Mouse (Mus musculus): ENCODE data around the gene Pde10a. TPM values are rescaled to one million over a fixed set of nuclear protein-coding genes. Genes with fewer than 3 reads are reported as not detected.

Gene Pde10a
- polyA plus RNA-seq, 1 experiment from 2014 or later = 4.8 TPM

GRCm38 (mm10) chr17:8871396-8871795 lies 346.2 kb downstream of the Pde10a start:
- no peak overlapping the region for H3K4me3 ChIP-seq (ENCODE audit: low read depth, low read length)
- no peaks in the 10 kb centered on the region for H3K27me3 ChIP-seq (ENCODE audit: control insufficient read depth, insufficient read depth, low read length)
- no peaks in the 10 kb centered on the region for H3K9me3 ChIP-seq (ENCODE audit: control insufficient read depth, low read length)
- WGBS = 89% methylated on average over 7 of the region's 7 CpGs
- H3K4me1 ChIP-seq (ENCODE audit: control insufficient read depth, insufficient read depth, low read length) = peaks cover 8% of the 10 kb centered on the region
- no peak overlapping the region for H3K9ac ChIP-seq (ENCODE audit: low read length)
- H3K27ac ChIP-seq (ENCODE audit: low read depth, low read length) = no peak overlapping the region
- ATAC-seq (ENCODE audit: low FRiP score) (no peak), DNase-seq (ENCODE audit: low spot score, missing footprints) (no peak)
- H3K4me2 ChIP-seq = no peak overlapping the region
- H3K36me3 ChIP-seq (ENCODE audit: control insufficient read depth, insufficient read depth, low read length) = no peaks in the 10 kb centered on the region

- H3K9ac ChIP-seq (ENCODE audit: low read length) = no peak overlapping the region
- ATAC-seq (ENCODE audit: low FRiP score) = peak; percentile 57; the same call in 1 of the 2 replicates
- no peak overlapping the region for H3K4me2 ChIP-seq
- no peaks in the 10 kb centered on the region for H3K36me3 ChIP-seq (ENCODE audit: control insufficient read depth, insufficient read depth, low read length)
- no peak overlapping the region for H3K27ac ChIP-seq (ENCODE audit: low read depth, low read length)
- WGBS = 66% methylated on average over 12 of the region's 12 CpGs
- DNase-seq (ENCODE audit: low spot score, missing footprints) = peak; percentile 89
- peaks cover 8% of the 10 kb centered on the region for H3K4me1 ChIP-seq (ENCODE audit: control insufficient read depth, insufficient read depth, low read length)
- H3K4me3 ChIP-seq (ENCODE audit: low read depth, low read length) = no peak overlapping the region
- H3K9me3 ChIP-seq (ENCODE audit: control insufficient read depth, low read length) = no peaks in the 10 kb centered on the region
- H3K27me3 ChIP-seq (ENCODE audit: control insufficient read depth, insufficient read depth, low read length) = no peaks in the 10 kb centered on the region
Observed at GRCm38 (mm10) chr17:8871997-8872593, 346.9 kb downstream of the Pde10a start.

GRCm38 (mm10) chr17:8872611-8873010 lies 347.4 kb downstream of the Pde10a start:
- Histone ChIP-seq H3K4me2 (no peak overlapping the region), H3K27me3 (ENCODE audit: control insufficient read depth, insufficient read depth, low read length) (no peaks in the 10 kb centered on the region), H3K4me1 (ENCODE audit: control insufficient read depth, insufficient read depth, low read length) (peaks cover 6% of the 10 kb centered on the region), H3K9ac (ENCODE audit: low read length) (no peak overlapping the region), H3K4me3 (ENCODE audit: low read depth, low read length) (no peak overlapping the region), H3K36me3 (ENCODE audit: control insufficient read depth, insufficient read depth, low read length) (no peaks in the 10 kb centered on the region), H3K27ac (ENCODE audit: low read depth, low read length) (no peak overlapping the region), H3K9me3 (ENCODE audit: control insufficient read depth, low read length) (no peaks in the 10 kb centered on the region)
- DNase-seq (ENCODE audit: low spot score, missing footprints) (no peak), ATAC-seq (ENCODE audit: low FRiP score) (no peak)
- 77% methylated on average over 8 of the region's 8 CpGs for WGBS

- Histone ChIP-seq H3K27ac (ENCODE audit: low read depth, low read length) (no peak overlapping the region), H3K9me3 (ENCODE audit: control insufficient read depth, low read length) (no peaks in the 10 kb centered on the region), H3K4me3 (ENCODE audit: low read depth, low read length) (no peak overlapping the region), H3K27me3 (ENCODE audit: control insufficient read depth, insufficient read depth, low read length) (no peaks in the 10 kb centered on the region), H3K4me2 (no peak overlapping the region), H3K36me3 (ENCODE audit: control insufficient read depth, insufficient read depth, low read length) (no peaks in the 10 kb centered on the region), H3K9ac (ENCODE audit: low read length) (no peak overlapping the region), H3K4me1 (ENCODE audit: control insufficient read depth, insufficient read depth, low read length) (no peaks in the 10 kb centered on the region)
- DNase-seq (ENCODE audit: low spot score, missing footprints) = peak; percentile 33
- 71% methylated on average over 1 of the region's 1 CpGs for WGBS
- no peak for ATAC-seq (ENCODE audit: low FRiP score)
Observed at GRCm38 (mm10) chr17:8878056-8878455, 352.9 kb downstream of the Pde10a start.

- WGBS = 89% methylated on average over 6 of the region's 6 CpGs
- ATAC-seq (ENCODE audit: low FRiP score) = no peak
- H3K9me3 ChIP-seq (ENCODE audit: control insufficient read depth, low read length) = no peaks in the 10 kb centered on the region
- H3K27me3 ChIP-seq (ENCODE audit: control insufficient read depth, insufficient read depth, low read length) = no peaks in the 10 kb centered on the region
- H3K4me1 ChIP-seq (ENCODE audit: control insufficient read depth, insufficient read depth, low read length) = peaks cover 2% of the 10 kb centered on the region; the same call in 1 of the 2 replicates
- no peaks in the 10 kb centered on the region for H3K36me3 ChIP-seq (ENCODE audit: control insufficient read depth, insufficient read depth, low read length)
- no peak overlapping the region for H3K27ac ChIP-seq (ENCODE audit: low read depth, low read length)
- DNase-seq (ENCODE audit: low spot score, missing footprints) = peak; percentile 54
- no peak overlapping the region for H3K9ac ChIP-seq (ENCODE audit: low read length)
- no peak overlapping the region for H3K4me3 ChIP-seq (ENCODE audit: low read depth, low read length)
- H3K4me2 ChIP-seq = no peak overlapping the region
Observed at GRCm38 (mm10) chr17:8881711-8882110, 356.5 kb downstream of the Pde10a start.

GRCm38 (mm10) chr17:8884691-8885090 lies 359.5 kb downstream of the Pde10a start:
- DNase-seq (ENCODE audit: low spot score, missing footprints) = peak; percentile 35
- WGBS = 69% methylated on average over 5 of the region's 5 CpGs
- Histone ChIP-seq H3K27me3 (ENCODE audit: control insufficient read depth, insufficient read depth, low read length) (no peaks in the 10 kb centered on the region), H3K9me3 (ENCODE audit: control insufficient read depth, low read length) (no peaks in the 10 kb centered on the region), H3K4me2 (no peak overlapping the region), H3K4me1 (ENCODE audit: control insufficient read depth, insufficient read depth, low read length) (peaks cover 2% of the 10 kb centered on the region; the same call in 1 of the 2 replicates), H3K4me3 (ENCODE audit: low read depth, low read length) (no peak overlapping the region), H3K9ac (ENCODE audit: low read length) (no peak overlapping the region), H3K36me3 (ENCODE audit: control insufficient read depth, insufficient read depth, low read length) (no peaks in the 10 kb centered on the region), H3K27ac (ENCODE audit: low read depth, low read length) (no peak overlapping the region)
- no peak for ATAC-seq (ENCODE audit: low FRiP score)

- peaks cover 2% of the 10 kb centered on the region; the same call in 1 of the 2 replicates for H3K4me1 ChIP-seq (ENCODE audit: control insufficient read depth, insufficient read depth, low read length)
- H3K4me2 ChIP-seq = no peak overlapping the region
- no peak overlapping the region for H3K9ac ChIP-seq (ENCODE audit: low read length)
- H3K4me3 ChIP-seq (ENCODE audit: low read depth, low read length) = no peak overlapping the region
- WGBS = 75% methylated on average over 6 of the region's 6 CpGs
- peak; percentile 79 for DNase-seq (ENCODE audit: low spot score, missing footprints)
- no peaks in the 10 kb centered on the region for H3K9me3 ChIP-seq (ENCODE audit: control insufficient read depth, low read length)
- ATAC-seq (ENCODE audit: low FRiP score) = no peak
- H3K36me3 ChIP-seq (ENCODE audit: control insufficient read depth, insufficient read depth, low read length) = no peaks in the 10 kb centered on the region
- no peak overlapping the region for H3K27ac ChIP-seq (ENCODE audit: low read depth, low read length)
- H3K27me3 ChIP-seq (ENCODE audit: control insufficient read depth, insufficient read depth, low read length) = no peaks in the 10 kb centered on the region
Observed at GRCm38 (mm10) chr17:8885830-8886229, 360.7 kb downstream of the Pde10a start.

GRCm38 (mm10) chr17:8888105-8888504 lies 362.9 kb downstream of the Pde10a start:
- no peak for DNase-seq (ENCODE audit: low spot score, missing footprints)
- H3K9ac ChIP-seq (ENCODE audit: low read length) = no peak overlapping the region
- H3K9me3 ChIP-seq (ENCODE audit: control insufficient read depth, low read length) = no peaks in the 10 kb centered on the region
- no peak overlapping the region for H3K4me3 ChIP-seq (ENCODE audit: low read depth, low read length)
- no peak overlapping the region for H3K4me2 ChIP-seq
- no peak overlapping the region for H3K27ac ChIP-seq (ENCODE audit: low read depth, low read length)
- ATAC-seq (ENCODE audit: low FRiP score) = no peak
- peaks cover 2% of the 10 kb centered on the region; the same call in 1 of the 2 replicates for H3K4me1 ChIP-seq (ENCODE audit: control insufficient read depth, insufficient read depth, low read length)
- no peaks in the 10 kb centered on the region for H3K27me3 ChIP-seq (ENCODE audit: control insufficient read depth, insufficient read depth, low read length)
- 89% methylated on average over 9 of the region's 9 CpGs for WGBS
- no peaks in the 10 kb centered on the region for H3K36me3 ChIP-seq (ENCODE audit: control insufficient read depth, insufficient read depth, low read length)

GRCm38 (mm10) chr17:8888639-8889038 lies 363.5 kb downstream of the Pde10a start:
- Histone ChIP-seq H3K9ac (ENCODE audit: low read length) (no peak overlapping the region), H3K36me3 (ENCODE audit: control insufficient read depth, insufficient read depth, low read length) (no peaks in the 10 kb centered on the region), H3K27me3 (ENCODE audit: control insufficient read depth, insufficient read depth, low read length) (no peaks in the 10 kb centered on the region), H3K9me3 (ENCODE audit: control insufficient read depth, low read length) (no peaks in the 10 kb centered on the region), H3K4me3 (ENCODE audit: low read depth, low read length) (no peak overlapping the region), H3K4me1 (ENCODE audit: control insufficient read depth, insufficient read depth, low read length) (peaks cover 2% of the 10 kb centered on the region; the same call in 1 of the 2 replicates), H3K4me2 (no peak overlapping the region), H3K27ac (ENCODE audit: low read depth, low read length) (no peak overlapping the region)
- ATAC-seq (ENCODE audit: low FRiP score) (no peak), DNase-seq (ENCODE audit: low spot score, missing footprints) (peak; percentile 72)
- WGBS = 84% methylated on average over 5 of the region's 5 CpGs

All from midbrain, embryonic 11.5 days (tissue).